Mouse (Mus musculus) midbrain, embryonic 13.5 days (tissue): ENCODE data around the gene Praf2. TPM values are rescaled to one million over a fixed set of nuclear protein-coding genes. Genes with fewer than 3 reads are reported as not detected.
"Not testable (repeated sequence)": the region's sequence is repeated elsewhere in the genome, so short reads cannot be mapped to it uniquely, and the experiment has no call there.

ENCODE experiments used
- ATAC-seq: fragments of 200-750 bp; cut with Nextera tagmentation; 2 replicates; pipeline ENCODE4 v1.8.0; 2017; ENCODE audit warnings: mild to moderate bottlenecking, moderate TSS enrichment, moderate library complexity
- H3K27ac ChIP-seq: fragments of 300-500 bp; sonication (generic); 2 replicates; pipeline ENCODE4 v1.5.1; 2015; ENCODE audit warnings: inconsistent platforms, mild to moderate bottlenecking, moderate library complexity
- H3K27me3 ChIP-seq: fragments of 300-500 bp; sonication (generic); 2 replicates; pipeline ENCODE4 v1.6.1; 2015; ENCODE audit warnings: mild to moderate bottlenecking, inconsistent platforms
- H3K36me3 ChIP-seq: fragments of 300-500 bp; sonication (generic); 2 replicates; pipeline ENCODE4 v1.6.1; 2015; ENCODE audit warnings: mild to moderate bottlenecking, inconsistent platforms
- H3K4me1 ChIP-seq: fragments of 300-500 bp; sonication (generic); replicated peaks from 2 replicates; pipeline ENCODE4 v1.6.1; 2015; ENCODE audit warnings: inconsistent platforms
- H3K4me2 ChIP-seq: fragments of 300-500 bp; sonication (generic); replicated peaks from 2 replicates; pipeline ENCODE4 v1.6.1; 2015; ENCODE audit warnings: moderate library complexity, mild to moderate bottlenecking, inconsistent platforms
- H3K4me3 ChIP-seq: fragments of 300-500 bp; sonication (generic); replicated peaks from 2 replicates; pipeline ENCODE4 v1.5.1; 2015; ENCODE audit warnings: mild to moderate bottlenecking, inconsistent platforms
- H3K9ac ChIP-seq: fragments of 300-500 bp; sonication (generic); replicated peaks from 2 replicates; pipeline ENCODE4 v1.6.1; 2015; ENCODE audit warnings: mild to moderate bottlenecking, inconsistent platforms
- H3K9me3 ChIP-seq: fragments of 300-500 bp; sonication (generic); 2 replicates; pipeline ENCODE4 v1.6.1; 2016; ENCODE audit warnings: mild to moderate bottlenecking, inconsistent platforms
- WGBS: fragments of 180-500 bp; shearing (Covaris S2); methylation state at CpG from one replicate; pipeline ENCODE4 v1.1.7; 2015; 5-methylcytosine and 5-hydroxymethylcytosine counted together
- polyA plus RNA-seq: library from polyadenylated mRNA; unstranded; fragments of >200 nt; fragmentation: Nextera tagmentation; extraction: Ambion mirVana; gene quantifications from 2 replicates; pipeline ENCODE4 v1.2.1, GENCODE M21; 2015

The Praf2 gene
- 110 and 111 TPM in 2 replicates for polyA plus RNA-seq

GRCm38 (mm10) chrX:7728215-7728921 is at the start of gene Praf2:
TSS of gene Praf2 (plus strand) at chrX:7728439.
- Histone ChIP-seq H3K9me3 (no peaks in the 10 kb centered on the region), H3K27me3 (no peaks in the 10 kb centered on the region), H3K4me1 (peaks cover 13% of the 10 kb centered on the region), H3K27ac (peak within 1 kb of the TSS; percentile 72), H3K4me2 (peak within 1 kb of the TSS; percentile 62), H3K9ac (peak within 1 kb of the TSS; percentile 66), H3K36me3 (peaks cover 28% of the 10 kb centered on the region), H3K4me3 (peak within 1 kb of the TSS; percentile 48)
- ATAC-seq = peak; percentile 96
- WGBS = 25% methylated on average over 42 of the region's 42 CpGs

GRCm38 (mm10) chrX:7678986-7679385 is 49.3 kb upstream of the Praf2 start:
- no peaks in the 10 kb centered on the region for H3K9me3 ChIP-seq
- 46% methylated on average over 3 of the region's 3 CpGs for WGBS
- no peaks in the 10 kb centered on the region for H3K36me3 ChIP-seq
- no peak overlapping the region for H3K4me2 ChIP-seq
- no peak overlapping the region for H3K9ac ChIP-seq
- H3K4me3 ChIP-seq = no peak overlapping the region
- H3K27ac ChIP-seq = no peak overlapping the region
- no peak for ATAC-seq
- no peaks in the 10 kb centered on the region for H3K4me1 ChIP-seq
- no peaks in the 10 kb centered on the region for H3K27me3 ChIP-seq

- Histone ChIP-seq H3K36me3 (no peaks in the 10 kb centered on the region), H3K27me3 (no peaks in the 10 kb centered on the region), H3K9ac (no peak overlapping the region; the same call in 1 of the 2 replicates), H3K4me1 (no peaks in the 10 kb centered on the region), H3K9me3 (no peaks in the 10 kb centered on the region), H3K27ac (no peak overlapping the region), H3K4me3 (peak overlapping the region; percentile 28), H3K4me2 (peak overlapping the region; percentile 49)
- 18% methylated on average over 27 of the region's 27 CpGs for WGBS
- ATAC-seq = peak; percentile 95
These were observed 48.7 kb upstream of the Praf2 start for GRCm38 (mm10) chrX:7679405-7680056.

GRCm38 (mm10) chrX:7680057-7680412 is 48.2 kb upstream of the Praf2 start:
- Histone ChIP-seq H3K36me3 (no peaks in the 10 kb centered on the region), H3K4me3 (peak overlapping the region; percentile 28), H3K9me3 (no peaks in the 10 kb centered on the region), H3K9ac (no peak overlapping the region; the same call in 1 of the 2 replicates), H3K27ac (no peak overlapping the region), H3K4me1 (no peaks in the 10 kb centered on the region), H3K27me3 (no peaks in the 10 kb centered on the region), H3K4me2 (peak overlapping the region; percentile 49)
- ATAC-seq = peak; percentile 69; the same call in 1 of the 2 replicates
- WGBS = 32% methylated on average over 12 of the region's 12 CpGs

- Histone ChIP-seq H3K27me3 (no peaks in the 10 kb centered on the region), H3K4me3 (peak within 1 kb of the TSS; percentile 28), H3K27ac (no peak within 1 kb of the TSS), H3K4me1 (no peaks in the 10 kb centered on the region), H3K4me2 (peak within 1 kb of the TSS; percentile 49), H3K9ac (no peak within 1 kb of the TSS), H3K36me3 (no peaks in the 10 kb centered on the region), H3K9me3 (no peaks in the 10 kb centered on the region)
- WGBS = 75% methylated on average over 14 of the region's 14 CpGs
- ATAC-seq = 0 out of 2 replicates have a peak, but pooled peaks have one; percentile 9
These were observed 47.4 kb upstream of the Praf2 start, which contains the start of gene Magix for GRCm38 (mm10) chrX:7680864-7681263. TSS of gene Magix (minus strand) at chrX:7681251.

- no peaks in the 10 kb centered on the region for H3K36me3 ChIP-seq
- no peak for ATAC-seq
- H3K27me3 ChIP-seq = no peaks in the 10 kb centered on the region
- H3K9ac ChIP-seq = no peak overlapping the region
- no peaks in the 10 kb centered on the region for H3K4me1 ChIP-seq
- no peak overlapping the region for H3K4me3 ChIP-seq
- WGBS = 98% methylated on average over 2 of the region's 2 CpGs
- no peak overlapping the region for H3K4me2 ChIP-seq
- H3K27ac ChIP-seq = no peak overlapping the region
- H3K9me3 ChIP-seq = no peaks in the 10 kb centered on the region
These were observed 39.9 kb upstream of the Praf2 start for GRCm38 (mm10) chrX:7688321-7688720.

- H3K4me1 ChIP-seq = no peaks in the 10 kb centered on the region
- no peak overlapping the region for H3K9ac ChIP-seq
- H3K27me3 ChIP-seq = no peaks in the 10 kb centered on the region
- no peaks in the 10 kb centered on the region for H3K36me3 ChIP-seq
- no peak overlapping the region for H3K27ac ChIP-seq
- H3K4me2 ChIP-seq = no peak overlapping the region
- WGBS = 71% methylated on average over 3 of the region's 3 CpGs
- no peak for ATAC-seq
- no peak overlapping the region for H3K4me3 ChIP-seq
- no peaks in the 10 kb centered on the region for H3K9me3 ChIP-seq
These were observed 37.8 kb upstream of the Praf2 start for GRCm38 (mm10) chrX:7690486-7690885.

- no peaks in the 10 kb centered on the region for H3K27me3 ChIP-seq
- H3K4me3 ChIP-seq = no peak overlapping the region
- H3K9ac ChIP-seq = no peak overlapping the region
- 47% methylated on average over 4 of the region's 4 CpGs for WGBS
- H3K27ac ChIP-seq = no peak overlapping the region
- no peak for ATAC-seq
- H3K4me1 ChIP-seq = peaks cover 4% of the 10 kb centered on the region; the same call in 1 of the 2 replicates
- no peak overlapping the region for H3K4me2 ChIP-seq
- H3K9me3 ChIP-seq = no peaks in the 10 kb centered on the region
- no peaks in the 10 kb centered on the region for H3K36me3 ChIP-seq
These were observed 35.4 kb upstream of the Praf2 start for GRCm38 (mm10) chrX:7692862-7693261.

GRCm38 (mm10) chrX:7696520-7696919 is 31.7 kb upstream of the Praf2 start:
- peak overlapping the region; percentile 55; the same call in 1 of the 2 replicates for H3K4me3 ChIP-seq
- no peak overlapping the region for H3K27ac ChIP-seq
- peak overlapping the region; percentile 37 for H3K4me2 ChIP-seq
- H3K9ac ChIP-seq = no peak overlapping the region
- no peaks in the 10 kb centered on the region for H3K9me3 ChIP-seq
- H3K36me3 ChIP-seq = peaks cover 9% of the 10 kb centered on the region; the same call in 1 of the 2 replicates
- H3K27me3 ChIP-seq = no peaks in the 10 kb centered on the region
- H3K4me1 ChIP-seq = peaks cover 11% of the 10 kb centered on the region; the same call in 1 of the 2 replicates
- WGBS = 46% methylated on average over 6 of the region's 6 CpGs
- peak; percentile 67 for ATAC-seq

GRCm38 (mm10) chrX:7696954-7697381 is 31.3 kb upstream of the Praf2 start, which contains the start of gene Gpkow:
TSS of gene Gpkow (plus strand) at chrX:7697131.
- H3K9ac ChIP-seq = peak within 1 kb of the TSS; percentile 60
- H3K27ac ChIP-seq = peak within 1 kb of the TSS; percentile 25; the same call in 1 of the 2 replicates
- peaks cover 11% of the 10 kb centered on the region; the same call in 1 of the 2 replicates for H3K4me1 ChIP-seq
- peak within 1 kb of the TSS; percentile 59 for H3K4me2 ChIP-seq
- peak; percentile 96 for ATAC-seq
- WGBS = 22% methylated on average over 33 of the region's 33 CpGs
- peak within 1 kb of the TSS; percentile 55 for H3K4me3 ChIP-seq
- no peaks in the 10 kb centered on the region for H3K27me3 ChIP-seq
- peaks cover 11% of the 10 kb centered on the region; the same call in 1 of the 2 replicates for H3K36me3 ChIP-seq
- H3K9me3 ChIP-seq = no peaks in the 10 kb centered on the region

- WGBS = 36% methylated on average over 6 of the region's 12 CpGs
These were observed 14.5 kb upstream of the Praf2 start for GRCm38 (mm10) chrX:7713764-7714134.

More at GRCm38 (mm10) chrX:7713764-7714134, 14.5 kb upstream of the Praf2 start:
- H3K9ac ChIP-seq = peak overlapping the region; percentile 58
- peak overlapping the region; percentile 38 for H3K4me3 ChIP-seq
- not testable (repeated sequence) for H3K36me3 ChIP-seq, H3K27me3 ChIP-seq, ATAC-seq, H3K4me1 ChIP-seq, H3K9me3 ChIP-seq, H3K27ac ChIP-seq
- peak overlapping the region; percentile 54 for H3K4me2 ChIP-seq
